Mouse (Mus musculus): Measurements from ENCODE around the gene Polrmt.

DNA sequence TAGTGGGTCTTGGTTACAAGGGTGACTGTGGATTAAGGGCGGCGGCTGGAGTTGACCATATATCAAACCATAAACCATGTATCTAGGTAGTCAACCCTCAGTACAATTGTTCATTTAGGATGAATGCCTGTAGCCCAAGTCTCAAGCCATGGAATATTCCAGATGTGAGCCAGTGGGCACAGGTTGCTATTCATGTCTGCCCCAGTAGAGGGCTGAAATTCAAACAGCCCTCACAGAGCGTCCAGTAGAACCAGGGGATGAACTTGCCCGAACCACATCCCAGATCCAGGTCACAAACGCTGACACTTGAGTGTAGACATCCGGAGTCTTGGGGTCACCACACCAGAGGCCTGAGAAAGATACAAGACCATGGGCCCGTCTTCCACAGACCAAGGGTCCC, 36.7 kb upstream of the Polrmt start:
- peak; percentile 54 for TF ChIP-seq CTCF (conservative IDR thresholded peaks at IDR 0.05; ENCODE audit: low read length)
- TF ChIP-seq NANOG (IDR thresholded peaks at IDR 0.05; ENCODE audit: borderline replicate concordance, low read length), result no peak
- no peak for TF ChIP-seq POU5F1 (IDR thresholded peaks at IDR 0.05; ENCODE audit: borderline replicate concordance, low read length)

All from E14TG2a.4 (cell line).